Mouse (Mus musculus) testis, adult 2 months (tissue): ENCODE measurements around the gene Fam102b.

Source experiments
- CTCF ChIP-seq: fragments of 200-500 bp; IDR thresholded peaks from 2 replicates; pipeline ENCODE4 v1.5.1; 2012; ENCODE audit warnings: low read depth, mild to moderate bottlenecking, inconsistent platforms, low read length, moderate library complexity; ENCODE audit not compliant: control insufficient read depth, insufficient read depth, insufficient replicate concordance
- POLR2A ChIP-seq: fragments of 200-500 bp; IDR thresholded peaks from 2 replicates; pipeline ENCODE4 v1.6.1; 2012; ENCODE audit warnings: low read depth, mild to moderate bottlenecking, inconsistent platforms, low read length, moderate library complexity; ENCODE audit not compliant: control insufficient read depth

DNA sequence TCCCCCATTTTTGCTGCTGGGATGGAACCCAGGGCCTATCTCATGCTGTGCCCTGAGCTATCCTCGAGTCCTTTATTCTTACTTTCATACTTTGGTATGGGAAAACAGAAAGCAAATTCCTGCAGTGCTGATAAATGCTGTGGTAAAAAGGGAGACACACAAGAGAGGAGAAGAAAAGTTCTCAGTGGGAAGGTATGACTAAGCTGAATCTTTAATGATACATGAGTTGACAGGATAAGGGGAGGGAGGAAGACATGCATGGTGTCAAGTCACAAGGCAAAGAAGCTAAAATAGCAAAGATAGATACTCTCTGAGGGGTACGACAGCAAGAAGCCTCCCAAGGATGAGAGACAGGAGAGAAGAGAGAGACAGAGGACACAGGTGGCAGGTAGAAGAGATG lies 32.0 kb downstream of the Fam102b start:
- TF ChIP-seq CTCF (no peak), POLR2A (no peak)
